Mouse (Mus musculus) adrenal gland, adult 2 months (tissue): ENCODE results near the gene Exosc1. TPM values are rescaled to one million over a fixed set of nuclear protein-coding genes. Genes with fewer than 3 reads are reported as not detected.
A peak's percentile ranks its signal among the peaks of the same experiment; 100 is the strongest.

Source experiments
- DNase-seq: peaks from one replicate; pipeline ENCODE4 v3.0.0; 2021
- polyA plus RNA-seq: library from polyadenylated mRNA; depleted of rRNA; stranded (reverse); fragments of >200 nt; gene quantifications from 2 replicates; pipeline ENCODE4 v1.2.3, GENCODE M21; 2012
- total RNA-seq, 2 experiments: library from RNA; stranded (reverse); gene quantifications; 2 replicates each; pipeline ENCODE4 v1.2.3; 2021

Exosc1 gene
- total and polyA plus RNA-seq, 3 experiments: 9.4 to 31.9 (median 28.2) TPM

- DNase-seq: peak; percentile 54
Observed at GRCm38 (mm10) chr19:41913774-41914591, 19.2 kb downstream of the Exosc1 start.

DNA sequence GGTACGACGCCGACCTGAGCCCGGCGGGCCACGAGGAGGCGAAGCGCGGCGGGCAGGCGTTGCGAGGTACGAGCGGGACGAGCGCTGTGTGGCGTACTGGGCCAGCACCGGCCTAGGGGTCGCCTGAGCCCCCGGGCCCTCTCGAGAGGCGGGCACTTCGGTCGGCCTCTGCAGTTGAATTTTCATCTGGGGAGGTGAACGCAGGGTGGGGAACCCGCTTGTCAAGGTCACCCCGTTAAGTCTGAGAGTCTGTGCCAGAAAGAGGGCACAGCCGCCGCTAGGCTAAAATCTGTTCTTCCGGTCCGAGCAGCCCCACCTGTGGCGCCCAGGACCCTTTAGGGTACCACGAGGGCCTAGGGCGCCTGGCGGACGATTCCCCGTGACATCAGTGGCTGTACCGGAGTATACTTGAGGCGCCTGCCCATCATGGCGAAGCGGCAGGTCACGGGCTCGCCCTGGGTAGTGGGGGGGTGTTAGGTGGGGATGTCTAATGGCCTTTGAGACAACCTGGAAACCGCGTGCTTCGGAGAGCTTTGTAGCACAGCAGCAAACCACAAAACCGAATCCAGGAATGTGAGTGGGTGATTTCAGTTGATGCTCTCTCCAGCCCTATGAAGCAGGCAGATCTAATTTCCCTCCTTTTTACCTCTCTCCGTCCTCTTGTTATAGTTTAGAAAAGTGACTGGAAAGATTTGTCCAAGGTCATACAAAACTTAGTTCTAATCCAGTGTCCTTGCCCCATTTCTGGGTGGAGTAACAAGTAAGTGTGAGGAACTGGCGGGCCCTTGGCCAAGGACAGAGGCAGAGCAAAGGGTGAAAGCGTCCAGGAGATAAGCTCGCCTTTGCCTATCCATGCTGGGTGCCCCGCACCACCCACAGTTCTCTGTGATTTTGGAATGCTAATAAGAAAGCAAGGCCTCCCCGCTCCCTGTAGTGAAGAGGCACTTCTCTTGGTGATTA lies 20.8 kb downstream of the Exosc1 start:
- DNase-seq: peak; percentile 87

DNA sequence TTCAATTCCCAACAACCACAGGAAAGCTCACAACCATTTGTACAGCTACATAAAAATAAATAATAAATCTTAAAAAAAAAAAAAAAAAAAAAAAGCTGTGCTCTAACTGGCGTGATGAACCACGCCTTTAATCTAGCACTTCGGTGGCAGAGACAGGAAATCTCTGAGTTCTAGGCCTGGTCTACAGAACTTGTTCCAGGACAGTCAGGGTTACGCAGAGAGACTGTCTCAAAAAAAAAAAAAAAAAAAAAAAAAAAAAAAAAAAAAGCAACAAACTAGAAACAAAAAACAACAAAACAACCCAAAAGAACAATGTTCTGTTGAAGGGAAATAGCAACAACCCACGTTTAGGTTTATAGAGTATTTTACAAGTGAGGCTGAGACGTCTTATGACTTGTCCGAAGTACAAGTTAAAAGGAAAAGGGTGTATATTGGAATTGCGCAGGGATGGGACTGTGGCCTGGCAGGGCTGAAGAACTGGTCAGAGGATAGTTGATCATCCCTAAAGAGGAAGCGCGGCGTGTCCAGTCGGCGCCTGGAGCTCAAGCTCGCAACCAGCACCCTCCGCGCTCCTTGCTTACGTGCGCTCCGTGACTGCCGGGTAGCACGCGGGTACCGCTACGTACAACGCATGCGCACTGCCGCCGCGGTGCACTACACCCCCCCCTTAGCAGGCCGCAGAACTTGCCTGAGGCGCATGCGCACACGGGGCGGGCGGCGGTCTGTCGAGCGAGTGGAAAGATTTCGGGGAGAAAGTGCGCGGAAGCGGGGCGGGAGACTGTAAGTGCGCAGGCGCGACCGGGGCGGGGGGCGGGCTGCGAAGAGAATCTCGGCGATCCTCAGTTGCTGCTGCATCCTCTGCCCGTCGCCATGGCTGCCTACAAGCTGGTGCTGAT lies 21.8 kb downstream of the Exosc1 start, which contains the start of gene Pgam1:
Gene Pgam1 (plus strand): TSS at position 746 of the 896 bp plus-strand sequence.
- DNase-seq: peak; percentile 98

GRCm38 (mm10) chr19:41910396-41910795 lies 22.8 kb downstream of the Exosc1 start:
- DNase-seq: no peak

GRCm38 (mm10) chr19:41908736-41909135 lies 24.5 kb downstream of the Exosc1 start:
- DNase-seq: no peak

GRCm38 (mm10) chr19:41907079-41907760 lies 26.0 kb downstream of the Exosc1 start:
- DNase-seq: no peak

GRCm38 (mm10) chr19:41906311-41907078 lies 26.7 kb downstream of the Exosc1 start:
- no peak for DNase-seq

- DNase-seq: no peak
Observed at GRCm38 (mm10) chr19:41905246-41905645, 28.0 kb downstream of the Exosc1 start.

- DNase-seq: no peak
Observed at GRCm38 (mm10) chr19:41902848-41903593, 30.2 kb downstream of the Exosc1 start.

DNA sequence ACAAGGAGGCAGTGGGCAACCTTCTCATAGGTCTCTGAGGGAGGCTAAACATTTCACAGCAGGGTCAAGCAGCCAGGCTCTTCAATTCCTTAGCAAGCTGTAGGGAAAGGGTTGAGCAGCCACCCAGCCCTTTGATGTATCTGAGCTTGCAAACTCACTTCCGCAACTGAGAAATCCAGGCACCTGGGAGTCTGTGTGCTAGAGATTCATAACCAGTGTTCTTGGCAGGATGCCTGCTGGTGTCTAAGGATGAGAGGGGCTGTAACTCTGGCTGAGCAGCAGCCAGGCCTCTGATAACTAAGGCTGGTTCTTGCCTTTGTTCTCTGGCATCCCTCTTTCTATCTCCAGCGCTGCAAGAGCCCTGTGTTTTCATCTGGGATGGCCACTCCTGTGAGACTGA lies 31.5 kb downstream of the Exosc1 start:
- peak; percentile 20 for DNase-seq

DNA sequence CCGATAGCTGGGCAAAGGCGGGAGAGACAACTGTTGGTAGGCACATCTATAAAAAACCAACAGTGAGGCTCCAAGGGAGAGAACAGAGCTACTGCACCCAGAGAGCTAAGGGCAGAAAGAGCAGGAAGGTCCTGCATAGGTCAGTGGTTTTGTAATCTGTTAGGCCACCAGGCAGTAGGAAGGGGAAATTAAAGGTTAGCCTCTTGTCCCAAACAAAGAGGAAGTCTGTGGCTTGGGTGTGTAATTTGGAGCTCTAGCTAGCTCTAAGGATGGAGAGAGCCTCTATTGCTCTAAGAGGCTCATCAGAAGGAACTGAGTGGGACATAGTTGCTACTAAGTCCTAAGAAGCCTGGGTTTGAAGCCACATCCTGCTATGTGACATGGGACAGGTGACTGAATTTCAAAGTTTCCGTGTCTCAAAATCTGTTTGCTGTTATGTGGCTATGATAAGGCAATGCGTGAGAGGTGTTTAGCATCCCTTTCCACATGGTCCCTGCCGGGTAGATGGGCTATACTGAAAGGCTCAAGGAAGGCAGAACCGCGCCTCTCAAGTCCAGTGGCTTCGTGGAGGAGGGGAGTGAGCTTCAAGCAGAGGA lies 32.6 kb downstream of the Exosc1 start:
- DNase-seq: no peak

DNA sequence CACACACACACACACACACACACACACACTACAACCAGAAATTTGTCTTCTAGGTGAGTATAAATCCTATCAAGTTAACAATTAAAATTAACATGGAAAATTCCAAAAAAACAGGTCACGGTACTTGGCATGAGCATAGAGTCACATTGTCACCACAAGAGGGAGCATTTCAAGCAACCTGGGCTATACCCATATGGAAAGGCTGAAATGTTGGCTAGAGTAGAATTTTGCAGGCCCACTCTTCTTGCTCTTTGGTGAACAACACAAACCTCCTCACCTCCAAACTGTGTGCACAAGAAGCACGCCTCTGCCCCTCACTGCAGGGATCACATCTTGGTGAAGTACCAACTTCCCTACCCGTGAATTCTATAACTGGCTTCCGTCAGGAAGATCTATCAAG lies 34.4 kb downstream of the Exosc1 start:
- peak; percentile 44 for DNase-seq

DNA sequence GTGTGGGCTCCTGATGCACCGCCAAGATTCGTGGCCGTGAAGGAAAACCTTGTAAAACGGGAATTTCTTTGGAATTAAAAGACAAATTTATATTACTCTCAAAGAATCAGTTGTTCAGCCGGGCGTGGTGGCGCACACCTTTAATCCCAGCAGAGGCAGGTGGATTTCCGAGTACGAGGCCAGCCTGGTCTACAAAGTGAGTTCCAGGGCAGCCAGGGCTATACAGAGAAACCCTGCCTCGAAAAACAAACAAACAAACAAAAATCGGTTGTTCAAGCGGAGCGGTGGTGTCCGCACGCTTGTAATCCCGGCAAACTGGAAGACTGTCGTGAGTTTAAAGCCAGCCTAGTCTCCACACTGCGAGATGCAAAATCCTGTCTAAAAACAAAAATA lies 36.9 kb downstream of the Exosc1 start:
- no peak for DNase-seq

GRCm38 (mm10) chr19:41895460-41896318 lies 37.5 kb downstream of the Exosc1 start, which contains the start of gene Rrp12:
Gene Rrp12 (minus strand): TSS chr19:41896173.
- DNase-seq: peak; percentile 87

DNA sequence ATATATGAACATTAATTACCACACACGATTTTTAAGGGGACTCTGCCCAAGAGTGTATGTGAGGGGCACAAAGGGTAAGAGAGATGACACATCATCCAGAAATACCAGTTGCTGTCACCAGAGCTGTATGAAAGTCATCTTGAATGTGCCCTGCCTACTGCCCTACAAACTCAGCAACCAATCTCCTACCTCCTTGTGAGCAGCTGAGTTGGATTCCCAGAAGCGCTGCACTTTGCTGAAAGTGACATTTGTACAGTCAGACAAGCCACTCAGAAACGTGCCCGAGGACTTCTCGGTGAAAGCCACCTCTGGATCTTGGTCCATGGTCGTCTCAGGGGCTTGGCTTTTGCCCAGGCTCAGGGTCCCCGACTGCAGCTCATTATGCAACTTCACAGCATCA lies 38.3 kb downstream of the Exosc1 start:
- peak; percentile 30 for DNase-seq

DNA sequence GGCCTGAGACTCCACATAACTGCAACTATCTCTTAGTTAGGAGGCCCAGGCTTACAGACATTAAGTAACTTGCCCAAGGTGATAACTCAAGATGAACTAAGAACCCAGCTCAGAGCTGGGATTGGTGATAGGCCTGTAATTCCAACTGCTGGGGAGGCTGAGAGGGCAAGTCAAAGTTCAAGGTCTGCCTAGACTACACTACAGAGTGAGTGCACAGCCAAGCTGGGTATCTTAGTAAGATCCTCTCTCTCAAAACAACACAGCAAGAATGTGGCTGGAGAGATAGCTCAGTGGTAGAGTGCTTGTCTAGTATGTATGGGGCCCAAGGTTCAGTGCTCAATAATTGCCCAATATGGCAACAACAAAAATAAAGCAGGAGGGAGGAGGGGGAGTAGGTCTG lies 45.0 kb downstream of the Exosc1 start:
- no peak for DNase-seq

DNA sequence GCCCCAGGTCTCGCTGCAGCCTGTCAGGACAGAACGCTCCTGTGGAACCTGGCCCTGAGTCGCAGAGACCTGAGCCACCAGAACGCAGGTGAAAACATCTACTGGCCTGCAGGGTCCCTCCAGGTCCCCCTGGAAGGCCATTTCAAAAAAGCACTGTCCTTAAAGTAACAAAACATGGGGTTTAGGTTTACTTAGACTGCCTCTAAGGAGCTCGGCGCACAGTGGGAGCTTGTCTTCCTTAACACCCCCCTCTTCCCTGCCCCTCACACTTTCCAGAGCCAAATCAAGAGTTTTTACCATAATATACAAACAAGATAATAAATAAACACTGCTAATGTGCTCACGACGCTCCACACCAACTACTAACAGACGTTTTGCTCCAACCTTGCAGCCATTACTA lies 49.3 kb downstream of the Exosc1 start:
- DNase-seq: no peak

GRCm38 (mm10) chr19:41881842-41882241 lies 51.4 kb downstream of the Exosc1 start:
- DNase-seq: no peak
